Mouse (Mus musculus) neural tube, embryonic 10.5 days (tissue): ENCODE measurements around the gene Gm8909.
A peak's percentile ranks its signal among the peaks of the same experiment; 100 is the strongest.
"Not testable (repeated sequence)": the region's sequence is repeated elsewhere in the genome, so short reads cannot be mapped to it uniquely, and the experiment has no call there.

Experiments
- DNase-seq: peaks from one replicate; pipeline ENCODE4 v3.0.0-alpha.2; 2017; ENCODE audit warnings: low spot score; ENCODE audit errors: extremely low spot score

The Gm8909 gene

GRCm38 (mm10) chr17:36161129-36162051 lies 6.9 kb downstream of the Gm8909 start:
- DNase-seq, result peak; percentile 40

- not testable (repeated sequence) for DNase-seq
These were observed 10.1 kb downstream of the Gm8909 start for GRCm38 (mm10) chr17:36158264-36158663.

GRCm38 (mm10) chr17:36157782-36158181 lies 10.6 kb downstream of the Gm8909 start:
- DNase-seq, result peak; percentile 58

GRCm38 (mm10) chr17:36154271-36155149 lies 13.8 kb downstream of the Gm8909 start:
- no peak for DNase-seq

GRCm38 (mm10) chr17:36151200-36151599 lies 17.1 kb downstream of the Gm8909 start:
- DNase-seq, result not testable (repeated sequence)

GRCm38 (mm10) chr17:36148468-36148867 lies 19.9 kb downstream of the Gm8909 start:
- not testable (repeated sequence) for DNase-seq

- DNase-seq, result not testable (repeated sequence)
These were observed 21.4 kb downstream of the Gm8909 start for GRCm38 (mm10) chr17:36146937-36147336.

- not testable (repeated sequence) for DNase-seq
These were observed 22.5 kb downstream of the Gm8909 start for GRCm38 (mm10) chr17:36145861-36146156.

GRCm38 (mm10) chr17:36145111-36145860 lies 23.1 kb downstream of the Gm8909 start:
- DNase-seq, result no peak

- DNase-seq, result not testable (repeated sequence)
These were observed 32.0 kb downstream of the Gm8909 start for GRCm38 (mm10) chr17:36136299-36136848.

- DNase-seq, result not testable (repeated sequence)
These were observed 32.7 kb downstream of the Gm8909 start for GRCm38 (mm10) chr17:36135421-36136231.

- no peak for DNase-seq
These were observed 36.6 kb downstream of the Gm8909 start for GRCm38 (mm10) chr17:36131516-36132265.

GRCm38 (mm10) chr17:36128968-36129817 lies 39.1 kb downstream of the Gm8909 start, which contains the start of gene Gm7030:
Gene Gm7030 (minus strand): TSS chr17:36129425.
- DNase-seq, result not testable (repeated sequence)

- DNase-seq, result not testable (repeated sequence)
These were observed 39.8 kb downstream of the Gm8909 start for GRCm38 (mm10) chr17:36128525-36128924.

- not testable (repeated sequence) for DNase-seq
These were observed 44.2 kb downstream of the Gm8909 start for GRCm38 (mm10) chr17:36124111-36124510.

GRCm38 (mm10) chr17:36121352-36122020 lies 46.9 kb downstream of the Gm8909 start, which contains the start of gene Gm19684:
Gene Gm19684 (plus strand): TSS chr17:36121678.
- DNase-seq, result not testable (repeated sequence)

GRCm38 (mm10) chr17:36120839-36121238 lies 47.5 kb downstream of the Gm8909 start:
- not testable (repeated sequence) for DNase-seq

- DNase-seq, result not testable (repeated sequence)
These were observed 51.8 kb downstream of the Gm8909 start for GRCm38 (mm10) chr17:36116545-36116944.
